Mouse (Mus musculus): ENCODE results near the gene Ccdc173. TPM values are rescaled to one million over a fixed set of nuclear protein-coding genes. Genes with fewer than 3 reads are reported as not detected.

The Ccdc173 gene
- polyA plus RNA-seq, 1 experiment from 2014 or later = 4.8 TPM

DNA sequence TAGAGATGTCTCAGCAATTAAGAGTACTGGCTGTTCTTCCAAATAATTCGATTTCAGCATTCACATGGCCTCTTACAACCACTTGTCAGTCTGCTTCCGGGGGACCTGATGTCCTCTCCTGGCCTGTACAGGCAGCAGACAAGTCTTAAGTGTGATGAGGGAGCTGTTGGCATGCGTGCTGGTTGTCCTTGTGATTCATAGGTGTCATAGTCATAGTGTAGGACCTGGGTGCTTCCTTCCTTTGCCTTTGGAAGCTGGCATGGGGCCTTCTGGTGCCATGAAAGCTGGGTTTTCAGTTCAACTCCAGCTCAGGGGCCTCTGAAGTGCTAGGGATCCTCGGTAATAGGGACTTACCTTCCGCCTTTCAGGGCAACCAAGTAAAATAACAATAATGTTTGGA, 75.2 kb downstream of the Ccdc173 start:
- ATAC-seq = no peak; the same call in 1 of the 2 replicates
- Histone ChIP-seq H3K4me3 (replicated peaks) (no peak overlapping the region), H3K9ac (replicated peaks) (no peak overlapping the region), H3K4me1 (replicated peaks) (peaks cover 10% of the 10 kb centered on the region), H3K27ac (no peak overlapping the region), H3K27me3 (peaks cover 5% of the 10 kb centered on the region; the same call in 1 of the 2 replicates), H3K4me2 (replicated peaks) (no peak overlapping the region), H3K9me3 (no peaks in the 10 kb centered on the region), H3K36me3 (peaks cover 10% of the 10 kb centered on the region)
- 81% methylated on average over 5 of the region's 5 CpGs for WGBS

DNA sequence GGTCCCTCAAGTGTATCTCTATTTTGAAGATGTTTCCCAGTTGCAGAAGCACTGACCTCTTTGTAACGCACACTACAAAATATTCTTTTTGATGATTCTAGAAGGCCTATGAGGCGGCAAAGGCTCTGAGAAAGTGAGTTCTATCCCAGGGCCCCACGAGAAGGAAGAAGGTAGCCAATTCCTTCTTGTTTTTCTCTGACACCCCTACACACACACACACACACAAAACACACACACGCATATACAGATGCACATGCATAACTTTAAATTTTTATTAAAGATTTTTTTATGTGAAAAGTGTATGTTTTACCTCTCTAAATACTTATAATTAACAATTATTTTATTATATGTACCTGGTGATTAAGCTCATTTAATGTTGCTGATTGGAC, 75.8 kb downstream of the Ccdc173 start:
- Histone ChIP-seq H3K27ac (no peak overlapping the region), H3K4me2 (replicated peaks) (peak overlapping the region; percentile 67), H3K27me3 (peaks cover 5% of the 10 kb centered on the region; the same call in 1 of the 2 replicates), H3K4me3 (replicated peaks) (peak overlapping the region; percentile 64), H3K36me3 (peaks cover 11% of the 10 kb centered on the region), H3K4me1 (replicated peaks) (peaks cover 10% of the 10 kb centered on the region), H3K9me3 (no peaks in the 10 kb centered on the region), H3K9ac (replicated peaks) (no peak overlapping the region)
- peak; percentile 65 for ATAC-seq
- 30% methylated on average over 4 of the region's 4 CpGs for WGBS

DNA sequence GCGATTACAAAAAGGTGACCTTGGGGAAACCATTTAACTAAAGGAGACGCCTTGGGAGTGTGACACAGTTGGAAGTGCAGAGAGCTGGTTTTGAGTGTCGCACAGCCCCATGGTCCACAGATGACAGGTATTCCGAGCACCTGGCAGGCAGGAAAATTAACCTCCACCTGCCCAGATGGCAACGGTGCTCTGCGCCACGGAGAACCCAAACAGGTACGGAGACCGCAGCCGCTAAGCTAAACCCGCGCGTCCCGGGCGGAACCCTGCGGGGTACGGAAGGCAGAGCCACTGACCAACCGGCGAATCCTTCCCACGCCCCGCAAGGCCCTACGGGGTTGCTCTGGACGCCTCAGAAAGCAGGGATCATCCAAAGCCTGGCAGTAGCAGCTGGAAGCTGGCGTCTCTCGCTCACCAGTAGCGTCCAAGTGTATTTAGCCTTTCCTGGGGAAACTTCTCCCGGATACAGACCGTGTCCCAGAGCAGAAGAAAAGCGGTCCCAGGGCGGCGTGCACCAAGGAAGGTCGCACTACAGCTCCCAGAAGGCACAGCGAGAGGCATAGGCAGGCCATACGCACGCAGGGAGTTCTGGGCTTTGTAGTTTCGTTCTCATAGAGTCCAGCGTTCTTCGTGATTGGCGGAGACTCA, 76.3 kb downstream of the Ccdc173 start, which contains the start of gene Fastkd1:
TSS of gene Fastkd1 (minus strand) at position 536 of the 645 bp plus-strand sequence.
- H3K27ac ChIP-seq = no peak within 1 kb of the TSS

DNA sequence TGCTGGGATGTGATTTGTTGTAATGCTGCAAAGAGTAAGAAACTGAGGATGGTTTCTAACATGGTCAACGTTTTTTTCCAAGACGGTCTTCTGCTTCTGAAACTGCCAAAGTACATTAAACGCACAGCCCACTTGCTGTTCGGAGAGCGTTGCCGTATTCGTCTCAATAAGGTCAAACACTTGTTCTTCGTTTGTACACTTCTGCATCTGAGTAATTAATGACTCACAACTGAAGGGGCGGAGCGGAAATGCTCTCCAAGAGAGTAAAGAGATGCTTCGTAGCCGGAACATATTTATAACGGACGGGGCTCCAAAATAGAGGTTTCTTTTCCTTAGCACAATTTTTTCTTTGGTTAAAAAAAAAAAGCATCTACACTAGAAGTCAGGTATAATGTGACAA, 77.2 kb downstream of the Ccdc173 start:
- Histone ChIP-seq H3K27ac (no peak overlapping the region), H3K9ac (replicated peaks) (no peak overlapping the region), H3K9me3 (no peaks in the 10 kb centered on the region), H3K36me3 (peaks cover 22% of the 10 kb centered on the region), H3K4me1 (replicated peaks) (peaks cover 10% of the 10 kb centered on the region), H3K4me3 (replicated peaks) (no peak overlapping the region), H3K4me2 (replicated peaks) (no peak overlapping the region), H3K27me3 (peaks cover 5% of the 10 kb centered on the region; the same call in 1 of the 2 replicates)
- 94% methylated on average over 14 of the region's 14 CpGs for WGBS
- no peak for ATAC-seq

More for the DNA sequence above, 76.3 kb downstream of the Ccdc173 start, which contains the start of gene Fastkd1:
- H3K4me3 ChIP-seq (replicated peaks) = peak within 1 kb of the TSS; percentile 64
- WGBS = under 1% methylated on average over 39 of the region's 39 CpGs
- peak within 1 kb of the TSS; percentile 70 for H3K9ac ChIP-seq (replicated peaks)
- no peaks in the 10 kb centered on the region for H3K9me3 ChIP-seq
- peak; percentile 100 for ATAC-seq
- peaks cover 10% of the 10 kb centered on the region for H3K4me1 ChIP-seq (replicated peaks)
- H3K4me2 ChIP-seq (replicated peaks) = peak within 1 kb of the TSS; percentile 67
- H3K36me3 ChIP-seq = peaks cover 15% of the 10 kb centered on the region
- H3K27me3 ChIP-seq = peaks cover 5% of the 10 kb centered on the region; the same call in 1 of the 2 replicates

Other genes starting within 250 kb of the Ccdc173 start
- gene Lrp2, start 203.5 kb downstream of the Ccdc173 start, polyA plus RNA-seq (2015; fragmentation: Nextera tagmentation; extraction: Ambion mirVana) = 2.2 and 3.7 TPM in 2 replicates
- 24.3 and 24.8 TPM in 2 replicates for gene Bbs5, start 142.4 kb downstream of the Ccdc173 start, polyA plus RNA-seq (2015; fragmentation: Nextera tagmentation; extraction: Ambion mirVana)
- 0.13 and 0.18 TPM in 2 replicates for gene Klhl41, start 119.5 kb downstream of the Ccdc173 start, polyA plus RNA-seq (2015; fragmentation: Nextera tagmentation; extraction: Ambion mirVana)
- 13.2 and 14.8 TPM in 2 replicates for gene Fastkd1, start 76.1 kb downstream of the Ccdc173 start, polyA plus RNA-seq (2015; fragmentation: Nextera tagmentation; extraction: Ambion mirVana)
- 137 and 142 TPM in 2 replicates for gene Ppig, start 67.0 kb downstream of the Ccdc173 start, polyA plus RNA-seq (2015; fragmentation: Nextera tagmentation; extraction: Ambion mirVana)
- gene Phospho2, start within 50 bp of the Ccdc173 start, polyA plus RNA-seq (2015; fragmentation: Nextera tagmentation; extraction: Ambion mirVana) = 40.8 and 43.6 TPM in 2 replicates
- 59.8 and 60.0 TPM in 2 replicates for gene Klhl23, start 32.4 kb upstream of the Ccdc173 start, polyA plus RNA-seq (2015; fragmentation: Nextera tagmentation; extraction: Ambion mirVana)
- 370 and 407 TPM in 2 replicates for gene Ssb, start 72.0 kb upstream of the Ccdc173 start, polyA plus RNA-seq (2015; fragmentation: Nextera tagmentation; extraction: Ambion mirVana)
- gene Mettl5, start 96.0 kb upstream of the Ccdc173 start, polyA plus RNA-seq (2015; fragmentation: Nextera tagmentation; extraction: Ambion mirVana) = 33.2 and 35.1 TPM in 2 replicates
- 20.6 and 21.4 TPM in 2 replicates for gene Ubr3, start 107.7 kb upstream of the Ccdc173 start, polyA plus RNA-seq (2015; fragmentation: Nextera tagmentation; extraction: Ambion mirVana)
- gene Myo3b, start 249.6 kb upstream of the Ccdc173 start, polyA plus RNA-seq (2015; fragmentation: Nextera tagmentation; extraction: Ambion mirVana) = 0.17 and 0.19 TPM in 2 replicates